Mouse (Mus musculus) midbrain, embryonic 14.5 days (tissue): ENCODE results near the gene Usp2. TPM values are rescaled to one million over a fixed set of nuclear protein-coding genes. Genes with fewer than 3 reads are reported as not detected.
A peak's percentile ranks its signal among the peaks of the same experiment; 100 is the strongest.

Source experiments
- ATAC-seq: fragments of 200-750 bp; cut with Nextera tagmentation; 2 replicates; pipeline ENCODE4 v1.8.0; 2017; ENCODE audit warnings: moderate number of reproducible peaks, moderate library complexity; ENCODE audit not compliant: low FRiP score, low TSS enrichment
- DNase-seq: peaks from one replicate; pipeline ENCODE4 v3.0.0-alpha.2; 2015
- H3K27ac ChIP-seq: fragments of 300-500 bp; sonication (generic); replicated peaks from 2 replicates; pipeline ENCODE4 v1.5.1; 2014; ENCODE audit warnings: mild to moderate bottlenecking, low read depth, low read length, moderate library complexity
- H3K27me3 ChIP-seq: fragments of 300-500 bp; sonication (generic); 2 replicates; pipeline ENCODE4 v1.6.1; 2014; ENCODE audit warnings: low read length, control low read depth, mixed read lengths; ENCODE audit not compliant: control insufficient read depth, insufficient read depth
- H3K36me3 ChIP-seq: fragments of 300-500 bp; sonication (generic); 2 replicates; pipeline ENCODE4 v1.6.1; 2014; ENCODE audit warnings: low read length, control low read depth; ENCODE audit not compliant: control insufficient read depth, insufficient read depth
- H3K4me1 ChIP-seq: fragments of 300-500 bp; sonication (generic); 2 replicates; pipeline ENCODE4 v1.6.1; 2014; ENCODE audit warnings: mild to moderate bottlenecking, antibody characterized with exemption, low read length, control low read depth; ENCODE audit not compliant: control insufficient read depth, insufficient read depth
- H3K4me2 ChIP-seq: fragments of 300-500 bp; sonication (generic); 2 replicates; pipeline ENCODE4 v1.6.1; 2014; ENCODE audit warnings: mild to moderate bottlenecking, low read length, moderate library complexity
- H3K4me3 ChIP-seq: fragments of 300-500 bp; sonication (generic); replicated peaks from 2 replicates; pipeline ENCODE4 v1.5.1; 2014; ENCODE audit warnings: low read depth, low read length
- H3K9ac ChIP-seq: fragments of 300-500 bp; sonication (generic); replicated peaks from 2 replicates; pipeline ENCODE4 v1.6.1; 2014; ENCODE audit warnings: mild to moderate bottlenecking, low read length, moderate library complexity
- H3K9me3 ChIP-seq: fragments of 300-500 bp; sonication (generic); 2 replicates; pipeline ENCODE4 v1.6.1; 2016; ENCODE audit warnings: low read length, control low read depth, mixed read lengths; ENCODE audit not compliant: control insufficient read depth
- WGBS: fragments of 180-500 bp; shearing (Covaris S2); extraction: QIAGEN DNeasy Blood & Tissue Kit; methylation state at CpG from one replicate; pipeline ENCODE4 v1.1.7; 2014; 5-methylcytosine and 5-hydroxymethylcytosine counted together
- polyA plus RNA-seq: library from polyadenylated mRNA; unstranded; fragments of >200 nt; fragmentation: Nextera tagmentation; extraction: Ambion mirVana; gene quantifications from 2 replicates; pipeline ENCODE4 v1.2.1, GENCODE M21; 2014

The Usp2 gene
- polyA plus RNA-seq, 1 experiment from 2014 or later = 6.6 TPM

GRCm38 (mm10) chr9:44127351-44127801, 60.6 kb downstream of the Usp2 start:
- Histone ChIP-seq H3K27ac (no peak overlapping the region), H3K9me3 (no peaks in the 10 kb centered on the region), H3K4me2 (no peak overlapping the region), H3K27me3 (no peaks in the 10 kb centered on the region), H3K9ac (no peak overlapping the region), H3K4me3 (no peak overlapping the region), H3K4me1 (peaks cover 17% of the 10 kb centered on the region), H3K36me3 (no peaks in the 10 kb centered on the region)
- DNase-seq (no peak), ATAC-seq (no peak)
- 44% methylated on average over 3 of the region's 3 CpGs for WGBS

GRCm38 (mm10) chr9:44129633-44130032, 62.8 kb downstream of the Usp2 start:
- Histone ChIP-seq H3K27me3 (peaks cover 17% of the 10 kb centered on the region), H3K9me3 (no peaks in the 10 kb centered on the region), H3K27ac (no peak overlapping the region), H3K4me2 (peak overlapping the region; percentile 59), H3K36me3 (no peaks in the 10 kb centered on the region), H3K4me1 (peaks cover 25% of the 10 kb centered on the region), H3K9ac (peak overlapping the region; percentile 34), H3K4me3 (peak overlapping the region; percentile 29)
- no peak for ATAC-seq
- DNase-seq = no peak
- 3% methylated on average over 9 of the region's 9 CpGs for WGBS

DNA sequence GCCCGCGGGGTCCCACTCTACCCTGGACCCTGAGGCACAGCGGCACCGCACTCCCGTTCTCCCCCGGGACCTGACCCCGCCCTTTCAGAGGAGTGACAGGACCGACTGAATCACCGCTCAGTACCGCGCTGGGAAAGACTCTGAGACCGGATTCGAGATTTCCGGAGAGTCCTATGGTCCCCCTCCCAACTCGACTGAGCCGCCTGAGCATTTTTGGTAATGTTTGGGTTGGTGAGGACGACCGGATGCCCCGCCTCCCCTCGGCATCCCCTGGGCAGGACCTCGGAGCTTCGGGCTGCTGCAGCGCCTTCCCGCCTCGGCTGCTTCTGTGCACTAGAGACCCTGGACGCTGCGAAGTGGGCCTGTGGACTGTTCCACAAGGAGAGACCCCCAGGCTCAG, 63.2 kb downstream of the Usp2 start:
- Histone ChIP-seq H3K9me3 (no peaks in the 10 kb centered on the region), H3K4me2 (peak overlapping the region; percentile 59), H3K9ac (peak overlapping the region; percentile 34), H3K27ac (0 out of 2 replicates have a peak overlapping the region, but pooled peaks have one; percentile 26), H3K36me3 (no peaks in the 10 kb centered on the region), H3K27me3 (peaks cover 21% of the 10 kb centered on the region), H3K4me1 (peaks cover 29% of the 10 kb centered on the region), H3K4me3 (peak overlapping the region; percentile 29)
- DNase-seq (peak; percentile 62), ATAC-seq (peak; percentile 25; the same call in 1 of the 2 replicates)
- under 1% methylated on average over 27 of the region's 27 CpGs for WGBS

GRCm38 (mm10) chr9:44130581-44131275, 63.9 kb downstream of the Usp2 start:
- Histone ChIP-seq H3K27ac (0 out of 2 replicates have a peak overlapping the region, but pooled peaks have one; percentile 26), H3K9ac (no peak overlapping the region; the same call in 1 of the 2 replicates), H3K36me3 (no peaks in the 10 kb centered on the region), H3K4me3 (peak overlapping the region; percentile 29; the same call in 1 of the 2 replicates), H3K4me2 (peak overlapping the region; percentile 59), H3K4me1 (peaks cover 36% of the 10 kb centered on the region), H3K27me3 (peaks cover 28% of the 10 kb centered on the region), H3K9me3 (no peaks in the 10 kb centered on the region)
- DNase-seq = peak; percentile 34
- ATAC-seq = peak; percentile 25; the same call in 1 of the 2 replicates
- 8% methylated on average over 19 of the region's 19 CpGs for WGBS

DNA sequence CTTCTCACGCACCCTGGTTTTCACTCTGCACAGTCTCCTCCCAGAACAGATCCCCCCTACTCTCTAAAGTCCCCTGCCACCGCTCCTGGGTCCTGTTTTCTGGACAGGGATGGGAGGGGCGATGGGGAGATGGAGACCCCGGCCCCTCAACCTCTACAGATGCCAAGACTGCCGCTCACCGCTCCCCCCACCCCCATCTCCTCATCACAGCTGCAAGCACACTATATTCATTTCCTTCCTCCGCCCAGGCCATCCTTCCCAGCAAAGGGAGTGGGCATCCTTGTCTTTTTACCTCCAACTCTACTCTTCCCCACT, 64.4 kb downstream of the Usp2 start:
- H3K27me3 ChIP-seq = peaks cover 32% of the 10 kb centered on the region

DNA sequence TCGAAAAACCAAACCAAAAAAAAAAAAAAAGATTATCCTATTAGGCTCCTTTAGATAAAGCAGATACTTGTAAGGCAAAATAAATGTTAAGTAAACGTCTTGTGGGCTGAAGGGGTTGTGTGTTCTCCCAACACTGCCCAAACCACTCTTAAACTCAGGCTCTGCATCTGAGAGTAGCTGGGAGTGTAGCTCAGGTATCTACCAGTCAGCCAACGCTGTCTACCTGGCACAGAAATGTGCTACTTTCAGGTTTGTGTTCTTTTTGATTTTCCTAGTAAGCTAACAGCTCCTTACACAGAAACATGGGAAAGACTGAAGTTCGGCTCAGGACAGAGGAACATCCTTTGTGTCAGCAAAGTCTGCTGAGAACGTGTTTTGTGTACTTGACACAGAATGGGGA, 65.4 kb downstream of the Usp2 start:
- peaks cover 32% of the 10 kb centered on the region for H3K27me3 ChIP-seq
- DNase-seq (no peak), ATAC-seq (no peak)
- no peak overlapping the region for H3K9ac ChIP-seq
- 65% methylated on average over 5 of the region's 5 CpGs for WGBS
- no peak overlapping the region for H3K4me2 ChIP-seq
- H3K4me3 ChIP-seq = no peak overlapping the region
- H3K36me3 ChIP-seq = no peaks in the 10 kb centered on the region
- H3K9me3 ChIP-seq = no peaks in the 10 kb centered on the region
- peaks cover 42% of the 10 kb centered on the region for H3K4me1 ChIP-seq
- no peak overlapping the region for H3K27ac ChIP-seq

More for the DNA sequence above, 64.4 kb downstream of the Usp2 start:
- DNase-seq = no peak
- Histone ChIP-seq H3K9me3 (no peaks in the 10 kb centered on the region), H3K27ac (no peak overlapping the region), H3K9ac (no peak overlapping the region), H3K4me3 (no peak overlapping the region), H3K4me2 (no peak overlapping the region), H3K36me3 (no peaks in the 10 kb centered on the region), H3K4me1 (peaks cover 41% of the 10 kb centered on the region)
- WGBS = 41% methylated on average over 7 of the region's 7 CpGs
- ATAC-seq = no peak

DNA sequence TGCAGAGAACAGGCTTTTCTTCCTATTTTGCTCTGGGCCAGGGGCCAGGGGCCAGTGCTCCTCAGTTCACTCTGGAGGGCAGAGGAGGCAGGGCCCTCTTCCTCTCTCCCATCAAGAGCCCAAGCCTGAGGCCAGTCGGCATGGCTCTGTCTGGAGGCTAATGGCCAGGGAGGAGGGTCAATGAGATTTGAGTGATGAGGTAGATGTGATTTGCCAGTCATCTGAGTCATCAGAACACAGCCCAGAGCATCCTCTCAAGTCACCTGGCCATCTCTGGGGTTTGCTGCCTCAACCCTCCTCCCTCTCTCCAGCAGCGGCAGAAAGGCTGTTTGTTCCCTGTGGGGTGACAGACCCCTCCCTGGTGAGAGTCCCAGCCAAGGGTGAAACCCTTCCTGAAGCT, 66.5 kb downstream of the Usp2 start:
- H3K4me2 ChIP-seq = peak overlapping the region; percentile 79
- H3K27me3 ChIP-seq = peaks cover 32% of the 10 kb centered on the region
- no peaks in the 10 kb centered on the region for H3K36me3 ChIP-seq
- H3K27ac ChIP-seq = no peak overlapping the region
- DNase-seq = no peak
- H3K4me1 ChIP-seq = peaks cover 42% of the 10 kb centered on the region
- 5% methylated on average over 2 of the region's 2 CpGs for WGBS
- no peak overlapping the region for H3K4me3 ChIP-seq
- H3K9ac ChIP-seq = no peak overlapping the region
- no peaks in the 10 kb centered on the region for H3K9me3 ChIP-seq
- no peak for ATAC-seq

GRCm38 (mm10) chr9:44134101-44134850, 67.5 kb downstream of the Usp2 start, which contains the start of gene Mcam:
Gene Mcam (plus strand): TSS chr9:44134469.
- 0 out of 2 replicates have a peak within 1 kb of the TSS, but pooled peaks have one; percentile 8 for H3K27ac ChIP-seq
- peaks cover 42% of the 10 kb centered on the region for H3K4me1 ChIP-seq
- 1% methylated on average over 49 of the region's 55 CpGs for WGBS
- peaks cover 32% of the 10 kb centered on the region for H3K27me3 ChIP-seq
- peak within 1 kb of the TSS; percentile 37 for H3K4me3 ChIP-seq
- peak within 1 kb of the TSS; percentile 79 for H3K4me2 ChIP-seq
- H3K36me3 ChIP-seq = no peaks in the 10 kb centered on the region
- ATAC-seq = peak; percentile 46; the same call in 1 of the 2 replicates
- H3K9ac ChIP-seq = peak within 1 kb of the TSS; percentile 40
- H3K9me3 ChIP-seq = no peaks in the 10 kb centered on the region
- DNase-seq = peak; percentile 75
